Mouse (Mus musculus): Measurements from ENCODE around the gene Stag2. TPM values are rescaled to one million over a fixed set of nuclear protein-coding genes. Genes with fewer than 3 reads are reported as not detected.

Gene Stag2
- polyA plus RNA-seq (2017; shearing (Covaris generic)): 10 to 100 TPM; 89.1 to 96.9 TPM

GRCm38 (mm10) chrX:42148788-42149556, at the start of gene Stag2:
Stag2 (plus strand) TSS chrX:42149317.
- peak; percentile 71 for ATAC-seq

GRCm38 (mm10) chrX:42107137-42107536, 42.0 kb upstream of the Stag2 start:
- no peak for ATAC-seq

- no peak for ATAC-seq
Observed at GRCm38 (mm10) chrX:42110585-42110984, 38.5 kb upstream of the Stag2 start.

GRCm38 (mm10) chrX:42119442-42120048, 29.6 kb upstream of the Stag2 start:
- ATAC-seq: no peak

DNA sequence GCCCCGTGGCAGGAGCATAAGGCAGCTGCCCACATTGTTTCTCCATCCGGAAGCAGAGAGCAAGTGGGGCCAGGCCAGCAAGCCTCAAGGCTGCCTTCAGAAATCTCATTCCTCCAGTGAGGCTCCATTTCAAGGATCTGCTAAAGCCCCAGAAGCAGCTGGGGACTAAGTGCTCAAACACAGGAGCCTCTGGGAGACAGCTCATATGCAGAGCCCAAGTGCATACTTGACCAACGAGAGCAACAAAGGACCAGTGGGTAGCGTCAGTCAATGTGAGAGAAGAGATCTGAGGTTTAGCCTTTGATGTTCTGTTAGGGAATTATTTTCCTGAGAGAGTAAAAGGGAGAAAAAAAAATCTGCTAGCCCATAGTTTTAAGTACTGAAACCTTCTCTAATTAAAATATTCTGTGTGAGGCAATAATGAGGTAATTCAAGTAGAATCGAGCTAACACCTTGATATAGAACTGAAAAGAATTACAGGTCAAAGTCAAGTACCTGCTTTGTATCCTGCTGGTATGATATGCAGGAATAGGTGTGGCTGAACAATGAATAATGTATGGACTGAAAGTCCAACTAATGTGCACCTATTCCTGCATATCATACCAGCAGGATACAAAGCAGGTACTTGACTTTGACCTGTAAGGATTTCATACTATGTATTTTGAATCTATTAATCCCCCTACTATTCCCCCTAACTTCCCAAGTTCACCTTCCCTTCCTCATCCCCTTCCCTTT, 24.0 kb upstream of the Stag2 start:
- ATAC-seq: no peak

GRCm38 (mm10) chrX:42139882-42140281, 9.2 kb upstream of the Stag2 start:
- ATAC-seq: no peak

GRCm38 (mm10) chrX:42142620-42143019, 6.5 kb upstream of the Stag2 start:
- no peak for ATAC-seq

- no peak for ATAC-seq
Observed at GRCm38 (mm10) chrX:42143991-42144390, 5.1 kb upstream of the Stag2 start.

DNA sequence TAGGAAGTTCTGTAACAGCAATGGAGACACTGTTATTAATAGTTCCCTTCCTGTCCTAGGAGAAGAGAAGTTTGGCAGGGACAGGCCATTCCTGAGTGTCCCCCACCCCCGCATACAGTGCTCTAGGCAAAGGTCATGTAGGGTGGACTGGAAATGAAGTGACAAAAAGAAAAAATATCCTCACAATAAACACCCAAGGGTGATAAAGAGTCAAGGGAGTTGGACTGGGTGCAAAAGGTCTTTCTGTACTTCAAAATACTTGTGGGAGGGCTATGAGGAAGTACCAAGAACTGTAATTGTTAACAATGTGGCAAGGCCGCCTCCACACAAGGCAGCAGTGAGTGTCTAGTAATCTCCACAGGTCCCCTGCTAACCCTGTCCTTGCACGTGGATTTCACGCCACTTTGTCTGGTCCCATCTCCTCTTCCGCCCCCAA, 1.1 kb upstream of the Stag2 start:
- ATAC-seq: no peak

DNA sequence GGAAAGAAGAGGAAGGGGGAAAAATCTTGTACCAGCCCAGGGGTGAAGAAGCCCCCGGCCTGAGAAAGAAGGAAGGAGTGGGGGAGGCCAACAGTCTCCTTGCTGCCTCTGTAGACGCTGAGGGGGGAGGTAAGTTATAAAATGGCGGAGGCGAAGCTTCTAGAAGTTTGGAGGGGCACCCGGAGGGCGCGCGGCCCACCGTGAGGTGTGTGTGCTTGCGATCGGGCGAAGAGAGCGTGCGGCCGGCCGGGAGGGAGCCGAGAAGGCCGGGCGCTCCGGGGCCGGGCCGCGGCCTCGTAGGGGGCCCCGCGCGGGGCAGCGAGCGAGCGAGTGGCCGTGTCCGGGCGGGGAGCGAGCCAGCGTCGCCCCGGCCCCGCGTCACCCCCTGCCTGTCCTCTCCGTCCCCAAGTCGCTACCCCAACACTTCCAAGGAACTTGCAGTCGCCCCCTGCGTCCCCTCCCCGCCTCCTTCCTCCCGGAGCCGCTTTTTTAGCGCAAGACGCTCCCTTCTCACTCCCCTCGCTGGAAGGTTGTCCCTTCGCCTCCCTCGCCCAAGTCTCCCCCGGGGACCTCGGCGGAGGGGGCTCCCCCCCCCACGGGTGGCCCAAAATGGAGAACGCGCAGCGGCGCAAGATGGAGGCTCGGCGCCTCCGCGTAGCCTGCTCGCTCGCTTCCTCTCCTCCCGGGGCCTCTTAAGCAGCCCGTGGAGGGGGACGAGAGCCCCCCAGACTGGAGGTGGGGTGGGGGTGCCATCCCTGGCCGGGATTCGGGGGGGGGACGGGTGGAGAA, 634 bp downstream of the Stag2 start:
- ATAC-seq: no peak

- ATAC-seq: no peak
Observed at GRCm38 (mm10) chrX:42150346-42151023, 1.4 kb downstream of the Stag2 start.

DNA sequence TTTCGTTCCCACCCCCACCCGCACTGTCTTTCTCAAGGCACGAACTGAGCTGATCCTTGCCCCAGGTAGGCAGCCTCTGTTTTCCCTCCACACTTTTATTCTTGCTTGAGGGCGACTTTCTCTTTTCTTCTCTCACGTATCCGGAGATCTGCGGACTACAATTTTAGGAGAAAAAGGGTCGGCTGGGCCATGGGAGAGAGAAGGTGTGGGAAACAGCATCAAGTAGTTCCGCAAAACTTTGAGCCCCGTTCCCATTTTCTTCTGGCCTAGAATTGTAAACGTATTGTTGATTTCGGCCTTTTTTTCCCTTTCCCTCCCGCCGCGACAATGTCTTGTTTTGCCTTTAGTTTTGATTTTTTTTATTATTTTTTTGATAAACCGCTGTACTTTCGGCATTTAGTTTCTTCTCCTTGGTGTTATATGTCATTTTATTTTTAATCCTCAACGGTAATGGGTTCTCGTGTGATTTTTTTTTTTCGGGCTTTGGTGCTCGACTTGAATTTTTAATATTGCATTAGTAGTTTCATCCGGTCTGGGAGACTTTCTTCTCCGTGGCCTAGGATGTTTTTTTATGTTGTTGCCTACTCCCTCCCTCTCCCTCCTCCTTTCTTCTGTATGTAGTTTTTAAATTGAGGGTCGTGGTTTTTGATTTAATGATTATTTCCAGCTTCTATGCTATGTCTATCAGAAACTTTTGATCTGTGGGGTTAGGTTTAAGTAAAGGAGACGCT, 2.1 kb downstream of the Stag2 start:
- no peak for ATAC-seq

DNA sequence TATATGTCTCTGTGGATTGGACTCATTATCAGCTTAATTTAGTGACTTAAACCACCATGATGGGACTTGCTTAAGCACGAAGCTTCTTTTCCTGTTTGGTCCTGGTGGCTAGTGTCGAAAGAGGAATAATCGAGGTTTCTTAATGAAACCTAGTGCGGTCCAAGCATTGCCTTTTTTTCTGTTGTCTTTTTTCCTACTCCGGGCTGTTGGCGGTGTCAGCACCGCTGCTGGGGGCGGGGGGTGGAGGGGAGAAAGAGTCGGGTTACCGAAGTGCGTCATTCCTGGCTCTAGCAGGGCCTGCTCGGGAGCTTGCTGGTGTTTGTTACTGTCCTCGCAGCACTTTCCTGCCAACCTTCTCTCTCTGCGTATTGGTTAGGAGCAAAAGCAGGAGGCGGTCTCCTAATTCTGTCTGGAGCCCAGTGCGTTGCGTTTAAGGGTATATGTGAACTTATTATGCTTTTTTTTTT, 2.8 kb downstream of the Stag2 start:
- peak; percentile 68 for ATAC-seq

DNA sequence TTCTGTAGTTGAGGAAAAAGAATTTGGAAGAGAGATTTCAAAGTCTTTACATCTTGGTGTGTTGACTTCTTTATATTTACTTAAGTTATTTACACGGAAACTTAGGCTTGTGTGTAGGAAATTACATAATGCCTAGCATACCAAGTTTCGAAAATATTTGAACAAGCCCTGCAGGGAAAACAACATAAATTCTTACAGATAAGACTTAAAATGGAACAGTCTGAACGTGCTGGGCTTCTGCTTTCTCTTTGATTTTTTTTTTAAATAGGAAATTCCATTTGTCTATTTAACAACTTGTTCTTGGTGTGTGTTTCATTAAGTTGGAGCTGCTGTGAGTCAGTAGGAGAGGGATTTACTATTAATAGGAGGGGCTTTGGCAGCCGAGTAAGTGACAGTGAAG, 3.9 kb downstream of the Stag2 start:
- ATAC-seq: no peak

GRCm38 (mm10) chrX:42165455-42165854, 16.3 kb downstream of the Stag2 start:
- no peak for ATAC-seq

- ATAC-seq: no peak
Observed at GRCm38 (mm10) chrX:42170811-42171210, 21.7 kb downstream of the Stag2 start.

DNA sequence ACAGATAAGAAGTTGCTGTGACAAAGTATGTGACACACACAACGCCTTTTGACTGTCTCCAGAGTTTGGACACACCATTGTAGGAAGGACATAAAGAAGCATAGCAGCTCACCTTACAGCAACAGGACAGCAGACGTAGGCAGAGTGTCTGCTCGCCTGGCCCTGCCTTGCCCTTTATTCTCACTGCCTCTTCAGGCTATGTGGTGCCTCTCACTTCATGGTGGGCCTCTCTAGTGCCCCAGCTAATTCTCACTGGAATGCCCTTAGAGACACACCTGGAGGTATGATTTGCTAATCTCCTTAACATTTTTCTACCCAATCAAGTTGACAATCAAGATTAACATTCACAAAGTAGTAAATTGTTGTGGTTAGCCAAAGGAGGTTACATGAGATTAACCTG, 38.5 kb downstream of the Stag2 start:
- ATAC-seq: no peak

DNA sequence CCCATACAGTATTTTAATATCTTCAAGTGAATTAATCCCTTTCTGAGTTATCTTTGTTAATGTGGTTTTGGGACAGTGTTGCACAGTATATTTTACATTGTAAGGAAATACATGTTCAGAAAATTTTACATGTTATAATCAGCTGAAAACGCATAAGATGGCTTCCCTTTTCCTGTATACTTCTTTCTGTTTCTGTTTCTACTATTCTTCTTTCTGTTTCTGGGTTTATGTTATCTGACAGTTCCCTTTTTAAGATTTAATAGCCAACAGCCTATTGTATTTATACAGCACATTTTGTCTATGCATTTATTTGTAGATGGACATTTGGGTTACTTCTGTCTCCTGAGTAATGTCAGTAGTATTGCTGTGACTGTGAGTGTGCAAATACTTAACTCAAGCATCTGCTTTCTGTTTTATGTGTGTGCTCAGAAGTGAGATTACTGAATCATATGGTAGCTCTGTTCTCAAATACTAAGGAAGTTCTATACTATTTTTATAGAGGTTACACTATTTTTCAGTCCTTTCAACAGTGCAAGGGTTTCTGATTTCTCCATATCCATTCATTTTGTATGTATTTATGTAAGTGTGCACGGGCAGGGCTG, 39.8 kb downstream of the Stag2 start:
- peak; percentile 52 for ATAC-seq

DNA sequence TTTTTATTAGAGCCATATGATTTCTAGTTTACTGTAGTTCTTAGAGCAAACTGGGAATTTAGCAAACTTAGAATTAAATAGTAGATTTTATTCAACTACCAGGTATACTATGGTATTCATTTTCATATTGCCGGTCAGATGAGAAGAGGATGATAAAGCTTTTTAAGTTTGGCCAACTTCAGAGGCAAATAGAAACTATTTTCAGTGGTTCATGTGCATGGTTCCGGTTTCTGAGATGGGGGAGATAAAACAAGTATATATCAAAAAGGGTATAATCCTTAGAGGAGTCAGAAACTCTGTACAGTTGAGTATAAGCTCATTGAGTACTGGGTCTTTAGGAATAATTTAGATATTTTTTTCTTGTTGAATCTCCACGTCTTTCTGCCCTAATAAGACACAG, 45.5 kb downstream of the Stag2 start:
- ATAC-seq: no peak

- ATAC-seq: peak; percentile 43
Observed at GRCm38 (mm10) chrX:42202482-42202881, 53.4 kb downstream of the Stag2 start.

DNA sequence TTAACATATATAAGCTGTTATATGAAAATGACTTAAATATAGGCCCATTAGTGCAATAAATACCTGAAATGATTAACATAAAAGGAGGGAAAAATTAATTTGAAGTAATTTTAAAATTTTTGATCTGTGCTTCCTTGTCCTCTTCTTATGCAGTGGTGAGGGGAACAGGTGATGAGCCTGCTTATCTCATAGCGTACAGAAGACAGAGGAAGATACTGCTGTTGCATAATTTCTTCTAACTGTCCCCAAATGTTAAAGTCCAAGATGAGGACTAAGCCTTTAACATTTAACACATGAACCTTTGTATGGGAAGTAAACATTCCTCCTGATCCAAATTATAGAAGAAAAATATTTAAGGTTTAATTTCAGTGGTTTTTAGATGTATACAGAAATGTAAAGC, 66.6 kb downstream of the Stag2 start:
- no peak for ATAC-seq
